Mouse (Mus musculus) liver, embryonic 11.5 days (tissue): ENCODE data around the gene Glyr1. TPM values are rescaled to one million over a fixed set of nuclear protein-coding genes. Genes with fewer than 3 reads are reported as not detected.
A peak's percentile ranks its signal among the peaks of the same experiment; 100 is the strongest.

Experiments used
- ATAC-seq: fragments of 200-750 bp; cut with Nextera tagmentation; replicated peaks from 2 replicates; pipeline ENCODE4 v1.8.0; 2017; ENCODE audit warnings: moderate number of reproducible peaks, mild to moderate bottlenecking, moderate TSS enrichment, moderate library complexity; ENCODE audit not compliant: low FRiP score
- DNase-seq: peaks from one replicate; pipeline ENCODE4 v3.0.0-alpha.2; 2017; ENCODE audit warnings: low spot score
- H3K27ac ChIP-seq: fragments of 300-500 bp; sonication (generic); 2 replicates; pipeline ENCODE4 v1.5.1; 2014; ENCODE audit warnings: mild to moderate bottlenecking, low read depth, low read length, control low read depth
- H3K27me3 ChIP-seq: fragments of 300-500 bp; sonication (generic); replicated peaks from 2 replicates; pipeline ENCODE4 v1.6.1; 2014; ENCODE audit warnings: low read length, mixed read lengths; ENCODE audit not compliant: control insufficient read depth, insufficient read depth
- H3K36me3 ChIP-seq: fragments of 300-500 bp; sonication (generic); 2 replicates; pipeline ENCODE4 v1.6.1; 2014; ENCODE audit warnings: mild to moderate bottlenecking, low read length, moderate library complexity, mixed read lengths; ENCODE audit not compliant: control insufficient read depth, insufficient read depth
- H3K4me1 ChIP-seq: fragments of 300-500 bp; sonication (generic); replicated peaks from 2 replicates; pipeline ENCODE4 v1.6.1; 2014; ENCODE audit warnings: low read length, mixed read lengths; ENCODE audit not compliant: control insufficient read depth, insufficient read depth
- H3K4me2 ChIP-seq: fragments of 300-500 bp; sonication (generic); 2 replicates; pipeline ENCODE4 v1.6.1; 2014; ENCODE audit warnings: mild to moderate bottlenecking, control low read depth, moderate library complexity
- H3K4me3 ChIP-seq: fragments of 300-500 bp; sonication (generic); 2 replicates; pipeline ENCODE4 v1.5.1; 2014; ENCODE audit warnings: low read depth, low read length, control low read depth
- H3K9ac ChIP-seq: fragments of 300-500 bp; sonication (generic); 2 replicates; pipeline ENCODE4 v1.6.1; 2014; ENCODE audit warnings: low read depth, low read length, control low read depth
- H3K9me3 ChIP-seq: fragments of 300-500 bp; sonication (generic); 2 replicates; pipeline ENCODE4 v1.6.1; 2016; ENCODE audit warnings: low read length, inconsistent platforms, mixed read lengths; ENCODE audit not compliant: control insufficient read depth
- WGBS: fragments of 180-500 bp; shearing (Covaris S2); extraction: QIAGEN DNeasy Blood & Tissue Kit; methylation state at CpG from one replicate; pipeline ENCODE4 v1.1.7; 2014; 5-methylcytosine and 5-hydroxymethylcytosine counted together
- polyA plus RNA-seq: library from polyadenylated mRNA; unstranded; fragments of >200 nt; fragmentation: Nextera tagmentation; extraction: Ambion mirVana; gene quantifications from 2 replicates; pipeline ENCODE4 v1.2.1, GENCODE M21; 2014

The Glyr1 gene
- polyA plus RNA-seq, 1 experiment from 2014 or later = 84.8 TPM

DNA sequence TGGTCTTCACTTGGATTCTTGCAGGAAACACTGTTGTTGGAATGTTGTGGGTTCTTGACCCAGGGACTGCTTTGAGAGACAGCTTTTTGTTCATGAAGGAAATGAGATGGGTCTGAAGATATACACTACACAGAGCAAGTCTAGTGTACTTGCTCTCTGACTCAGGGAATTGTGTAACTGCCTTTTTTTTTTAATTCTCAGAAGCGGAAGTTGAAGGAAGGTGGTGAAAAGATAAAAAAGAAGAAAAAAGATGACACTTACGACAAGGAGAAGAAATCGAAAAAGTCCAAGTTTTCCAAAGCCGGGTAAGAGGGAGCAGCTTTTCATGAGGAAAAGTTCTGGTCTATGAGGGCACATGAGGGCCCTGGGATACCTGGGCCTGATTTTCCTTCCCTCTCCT, 13.8 kb upstream of the Glyr1 start:
- Histone ChIP-seq H3K36me3 (peaks cover 23% of the 10 kb centered on the region), H3K4me1 (no peaks in the 10 kb centered on the region), H3K9ac (no peak overlapping the region), H3K9me3 (no peaks in the 10 kb centered on the region), H3K4me2 (no peak overlapping the region), H3K27me3 (no peaks in the 10 kb centered on the region), H3K27ac (no peak overlapping the region), H3K4me3 (no peak overlapping the region)
- WGBS = 91% methylated on average over 4 of the region's 4 CpGs
- DNase-seq (no peak), ATAC-seq (no peak)

DNA sequence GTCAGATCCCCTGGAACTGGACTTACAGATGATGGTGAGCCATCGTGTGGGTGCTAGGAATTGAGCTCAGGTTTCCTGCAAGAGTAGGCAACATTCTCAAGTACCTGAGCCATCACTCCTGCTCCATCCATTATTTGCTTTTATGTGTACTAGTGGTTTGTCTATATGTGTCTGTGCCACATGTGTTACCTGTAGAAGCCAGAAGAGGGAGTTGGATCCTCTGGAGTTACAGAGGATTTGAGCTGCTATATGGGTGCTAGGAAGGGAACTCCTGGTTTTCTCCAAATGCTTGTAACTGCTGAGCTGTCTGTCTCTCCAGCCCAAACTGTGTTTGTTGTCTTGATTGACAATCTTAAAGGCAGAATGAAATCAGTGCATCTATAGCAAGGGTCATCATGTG, 8.5 kb upstream of the Glyr1 start:
- 86% methylated on average over 1 of the region's 1 CpGs for WGBS
- H3K9me3 ChIP-seq = no peaks in the 10 kb centered on the region
- H3K36me3 ChIP-seq = peaks cover 18% of the 10 kb centered on the region
- H3K9ac ChIP-seq = no peak overlapping the region
- no peak overlapping the region for H3K4me2 ChIP-seq
- H3K4me1 ChIP-seq = no peaks in the 10 kb centered on the region
- no peak overlapping the region for H3K4me3 ChIP-seq
- no peaks in the 10 kb centered on the region for H3K27me3 ChIP-seq
- ATAC-seq (no peak; the same call in 1 of the 2 replicates), DNase-seq (no peak)
- no peak overlapping the region for H3K27ac ChIP-seq

DNA sequence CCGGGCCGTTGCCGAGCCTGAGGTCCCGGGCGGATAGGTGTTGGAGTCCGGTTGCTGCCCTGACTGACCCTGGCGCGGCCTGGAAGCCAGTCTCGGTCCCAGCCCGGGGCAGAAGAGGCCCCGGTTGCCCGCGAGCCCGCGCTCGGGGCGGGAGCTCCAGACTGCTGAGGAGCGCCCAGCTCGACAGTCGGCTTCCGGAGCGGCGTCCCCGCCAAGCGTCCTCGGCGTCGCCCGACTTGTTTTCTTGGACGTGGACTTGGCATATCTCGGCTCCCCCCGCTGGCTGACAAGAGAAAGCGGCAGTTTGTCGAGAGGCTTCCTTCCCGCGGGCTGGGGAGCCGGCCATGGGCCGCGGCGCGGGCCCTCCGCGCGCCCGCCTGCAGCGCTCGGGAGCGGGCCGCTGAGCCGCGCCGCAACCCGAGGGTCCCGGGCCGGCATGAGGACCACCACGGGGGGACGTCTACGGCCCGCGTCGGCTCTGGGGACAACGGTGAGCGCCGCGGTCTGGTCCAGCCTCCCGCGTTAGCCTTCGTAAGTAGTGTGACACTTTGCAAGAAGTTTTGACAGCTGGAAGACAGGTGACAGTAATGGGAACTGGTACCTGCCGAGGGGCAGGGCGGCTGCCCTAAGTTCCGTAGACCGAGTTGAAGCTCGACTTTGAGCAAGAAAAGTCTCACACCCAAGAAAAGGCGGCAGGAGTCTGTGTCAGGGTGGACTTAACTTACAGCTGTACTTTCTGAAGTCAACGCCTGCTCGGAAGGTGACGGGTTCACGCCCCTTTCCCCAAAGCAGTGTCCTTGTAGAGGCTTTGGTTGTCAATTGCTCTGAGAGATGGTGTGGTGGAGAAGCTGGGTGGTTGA, 818 bp upstream of the Glyr1 start:
- peak; percentile 74 for ATAC-seq
- Histone ChIP-seq H3K9me3 (no peaks in the 10 kb centered on the region), H3K4me1 (peaks cover 9% of the 10 kb centered on the region), H3K4me2 (peak overlapping the region; percentile 85), H3K27ac (peak overlapping the region; percentile 97), H3K4me3 (peak overlapping the region; percentile 75), H3K9ac (peak overlapping the region; percentile 90), H3K36me3 (peaks cover 12% of the 10 kb centered on the region), H3K27me3 (no peaks in the 10 kb centered on the region)
- under 1% methylated on average over 78 of the region's 78 CpGs for WGBS
- peak; percentile 67 for DNase-seq

DNA sequence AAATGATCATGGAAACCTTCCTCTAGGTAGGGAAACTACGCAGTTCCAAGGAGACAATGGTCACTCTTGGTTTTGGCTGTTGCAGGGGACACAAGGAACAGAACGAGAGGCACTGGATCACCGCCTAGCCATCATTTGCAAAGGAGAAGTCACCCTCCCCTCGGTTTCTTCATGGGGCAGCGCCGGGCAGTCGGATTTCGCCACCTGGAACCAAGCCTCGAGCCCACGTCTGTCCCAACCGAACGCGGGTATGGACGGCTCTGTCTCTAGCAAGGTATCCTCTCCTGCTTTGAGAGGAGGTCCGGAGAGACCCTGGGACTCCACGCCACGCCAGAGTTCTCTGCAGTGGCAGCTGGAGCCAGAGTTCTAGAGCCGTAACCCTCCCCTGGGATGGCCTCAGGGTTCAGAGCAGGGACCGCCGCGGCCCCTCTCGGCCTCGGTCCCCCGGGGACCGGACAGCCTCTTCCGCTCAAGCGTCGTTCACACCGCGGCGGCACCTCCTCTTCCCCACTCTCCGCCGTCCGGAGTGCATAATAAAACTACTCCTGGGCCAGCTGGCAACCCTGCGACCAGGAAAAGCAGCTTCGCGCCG, 385 bp downstream of the Glyr1 start:
- Histone ChIP-seq H3K4me2 (peak overlapping the region; percentile 87), H3K4me1 (peaks cover 9% of the 10 kb centered on the region), H3K4me3 (peak overlapping the region; percentile 75), H3K9me3 (no peaks in the 10 kb centered on the region), H3K9ac (peak overlapping the region; percentile 94), H3K27me3 (no peaks in the 10 kb centered on the region), H3K36me3 (peaks cover 12% of the 10 kb centered on the region), H3K27ac (peak overlapping the region; percentile 70)
- WGBS = under 1% methylated on average over 38 of the region's 38 CpGs
- peak; percentile 47 for ATAC-seq
- no peak for DNase-seq

DNA sequence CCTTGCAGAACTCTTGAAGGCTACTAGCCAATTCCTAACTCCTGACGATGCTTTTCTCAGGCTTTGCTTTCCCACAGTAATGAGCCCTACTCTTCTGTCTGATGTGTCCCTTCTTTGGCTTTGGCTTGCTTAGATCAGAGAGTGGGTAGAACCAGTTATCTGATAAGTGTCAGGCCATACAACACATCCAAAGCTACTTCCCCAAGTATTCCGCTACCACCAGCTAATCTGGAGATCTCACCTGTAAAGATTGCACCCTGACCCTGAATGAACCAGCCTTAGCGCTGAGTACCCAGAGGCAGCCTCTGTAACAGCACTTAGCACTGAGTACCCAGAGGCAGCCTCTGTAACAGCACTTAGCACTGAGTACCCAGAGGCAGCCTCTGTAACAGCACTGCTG, 4.3 kb downstream of the Glyr1 start:
- Histone ChIP-seq H3K9me3 (no peaks in the 10 kb centered on the region), H3K4me3 (no peak overlapping the region), H3K4me1 (peaks cover 9% of the 10 kb centered on the region), H3K27me3 (no peaks in the 10 kb centered on the region), H3K4me2 (no peak overlapping the region), H3K36me3 (peaks cover 25% of the 10 kb centered on the region), H3K9ac (no peak overlapping the region), H3K27ac (no peak overlapping the region)
- WGBS = 94% methylated on average over 3 of the region's 3 CpGs
- no peak for ATAC-seq
- no peak for DNase-seq

DNA sequence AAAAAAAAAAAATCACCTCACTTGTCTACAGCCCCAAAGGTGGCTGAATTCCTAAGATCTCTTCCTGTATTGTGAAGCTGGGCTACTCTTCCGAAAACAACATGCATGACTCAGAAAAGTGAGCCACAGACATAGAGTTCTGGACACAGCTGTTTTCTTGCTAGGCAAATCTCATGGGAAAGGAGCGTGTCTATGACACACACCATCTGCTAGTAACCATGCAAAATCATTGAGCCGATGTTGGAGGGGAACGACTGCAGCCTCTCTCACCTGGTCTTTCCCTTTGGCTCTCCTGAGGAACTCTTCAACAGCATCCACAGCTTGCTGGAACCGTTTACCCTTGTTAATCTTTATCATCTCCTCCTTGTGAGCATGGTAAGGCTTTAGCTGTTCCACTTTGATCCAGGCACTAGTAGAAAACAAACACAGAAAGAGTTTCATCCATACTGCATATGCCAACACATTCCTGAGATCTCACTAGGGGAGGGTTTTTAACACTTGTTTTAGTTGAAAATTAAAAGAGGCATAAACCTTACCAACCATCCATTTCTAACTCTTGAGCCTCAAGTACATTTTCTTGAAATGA, 12.9 kb downstream of the Glyr1 start:
- no peak for ATAC-seq
- Histone ChIP-seq H3K4me2 (no peak overlapping the region), H3K9me3 (no peaks in the 10 kb centered on the region), H3K4me1 (no peaks in the 10 kb centered on the region), H3K4me3 (no peak overlapping the region), H3K27ac (no peak overlapping the region), H3K36me3 (peaks cover 55% of the 10 kb centered on the region), H3K9ac (no peak overlapping the region), H3K27me3 (no peaks in the 10 kb centered on the region)
- DNase-seq = no peak
- 93% methylated on average over 5 of the region's 5 CpGs for WGBS

DNA sequence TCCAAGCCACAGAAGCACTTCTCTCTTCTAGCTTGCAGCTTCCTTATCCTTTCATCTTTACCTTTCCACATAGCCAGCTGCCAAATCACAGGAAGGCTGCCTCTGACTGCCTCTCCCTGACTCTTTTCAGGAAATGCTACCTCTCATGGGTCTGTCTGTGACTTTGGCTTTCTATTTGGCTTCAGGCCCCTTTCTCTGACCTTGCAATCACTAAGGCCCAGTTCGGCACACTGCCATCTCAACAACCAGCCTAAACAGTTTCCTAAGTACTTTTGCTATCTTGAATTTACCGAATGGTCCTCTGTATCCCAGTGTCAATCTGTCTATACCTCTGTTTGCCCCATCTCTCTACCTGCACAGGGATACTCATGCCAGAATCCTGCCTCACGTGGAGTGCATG, 14.1 kb downstream of the Glyr1 start:
- no peak overlapping the region for H3K4me3 ChIP-seq
- H3K9ac ChIP-seq = no peak overlapping the region
- H3K4me2 ChIP-seq = no peak overlapping the region
- no peak overlapping the region for H3K27ac ChIP-seq
- DNase-seq = no peak
- H3K36me3 ChIP-seq = peaks cover 59% of the 10 kb centered on the region
- no peaks in the 10 kb centered on the region for H3K27me3 ChIP-seq
- 93% methylated on average over 3 of the region's 3 CpGs for WGBS
- H3K4me1 ChIP-seq = no peaks in the 10 kb centered on the region
- H3K9me3 ChIP-seq = no peaks in the 10 kb centered on the region
- no peak for ATAC-seq

DNA sequence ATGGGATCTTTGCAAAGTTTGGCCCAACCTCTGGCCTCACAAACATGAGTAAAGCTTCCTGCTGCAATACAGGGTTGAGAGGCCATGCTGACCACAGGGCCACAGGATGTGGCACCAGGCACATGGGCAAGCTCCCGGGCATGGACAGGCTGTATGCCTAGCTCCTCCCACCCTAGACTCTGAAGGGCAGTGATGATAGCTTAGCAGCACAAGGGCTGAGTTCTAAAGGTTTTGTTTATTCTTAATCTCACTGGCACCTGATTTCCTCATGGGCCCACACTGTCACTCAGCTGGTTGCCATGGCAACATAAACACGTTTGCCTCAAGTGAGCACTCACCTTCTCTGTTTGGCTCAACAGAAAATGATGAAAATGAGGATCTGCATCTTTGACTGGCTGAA, 19.8 kb downstream of the Glyr1 start:
- no peak overlapping the region for H3K4me3 ChIP-seq
- H3K4me2 ChIP-seq = no peak overlapping the region
- DNase-seq (no peak), ATAC-seq (no peak)
- H3K4me1 ChIP-seq = no peaks in the 10 kb centered on the region
- H3K9me3 ChIP-seq = no peaks in the 10 kb centered on the region
- WGBS = 55% methylated on average over 2 of the region's 2 CpGs
- H3K36me3 ChIP-seq = peaks cover 59% of the 10 kb centered on the region
- H3K27ac ChIP-seq = no peak overlapping the region
- no peak overlapping the region for H3K9ac ChIP-seq
- no peaks in the 10 kb centered on the region for H3K27me3 ChIP-seq
